Mouse (Mus musculus) myocyte (in vitro differentiated cells): ENCODE measurements at regions not wholly inside any gene's neighbourhood (a gene's known extent, or its start where the extent isn't known, plus 50 kb on each side); places are given as distances from the start of the nearest gene placed in this dataset.

Experiments used
- H3K27me3 ChIP-seq: one replicate; pipeline ENCODE4 v1.6.1; 2011; ENCODE audit not compliant: control insufficient read depth, insufficient read depth, insufficient read length
- H3K36me3 ChIP-seq: one replicate; pipeline ENCODE4 v1.6.1; 2011; ENCODE audit not compliant: control insufficient read depth, insufficient read depth
- H3K4me2 ChIP-seq: one replicate; pipeline ENCODE4 v1.6.1; 2011; ENCODE audit warnings: low read depth, control low read depth
- H3K4me3 ChIP-seq: one replicate; pipeline ENCODE4 v1.5.1; 2011; ENCODE audit warnings: mild to moderate bottlenecking, control low read depth, moderate library complexity
- H3K79me2 ChIP-seq: one replicate; pipeline ENCODE4 v1.6.1; 2011; ENCODE audit not compliant: control insufficient read depth, insufficient read depth
- H3ac ChIP-seq: one replicate; pipeline ENCODE4 v1.6.1; 2011; ENCODE audit not compliant: control insufficient read depth, insufficient read length
- CEBPB ChIP-seq: IDR thresholded peaks from 2 replicates; pipeline ENCODE4 v1.6.1; 2011; ENCODE audit warnings: mild to moderate bottlenecking, moderate library complexity; ENCODE audit not compliant: poor library complexity, insufficient read depth, severe bottlenecking
- E2F4 ChIP-seq: IDR thresholded peaks from one replicate; pipeline ENCODE4 v1.6.1; 2011; ENCODE audit warnings: mild to moderate bottlenecking, control low read depth, moderate library complexity; ENCODE audit not compliant: insufficient read depth
- MAX ChIP-seq: IDR thresholded peaks from one replicate; pipeline ENCODE4 v1.6.1; 2011; ENCODE audit warnings: low read depth, mild to moderate bottlenecking, control low read depth
- MYOD1 ChIP-seq, 3 experiments: IDR thresholded peaks; one replicate each; pipeline ENCODE4 v1.6.1; 2011; ENCODE audit warnings: control low read depth in 2 of 3, low read depth in 2 of 3, mild to moderate bottlenecking in 2 of 3, moderate library complexity in 1 of 3; ENCODE audit not compliant: insufficient read length in 2 of 3, control insufficient read depth in 1 of 3
- MYOG ChIP-seq, 3 experiments: IDR thresholded peaks; one replicate each; pipeline ENCODE4 v1.6.1; 2011; ENCODE audit warnings: control low read depth in 2 of 3, low read depth in 2 of 3, mild to moderate bottlenecking in 2 of 3; ENCODE audit not compliant: insufficient read length in 2 of 3, control insufficient read depth in 1 of 3, insufficient read depth in 1 of 3
- POLR2A ChIP-seq: IDR thresholded peaks from one replicate; pipeline ENCODE4 v1.6.1; 2011; ENCODE audit warnings: low read depth, mild to moderate bottlenecking, control low read depth, moderate library complexity; ENCODE audit not compliant: insufficient read length
- POLR2AphosphoS2 ChIP-seq: IDR thresholded peaks from one replicate; pipeline ENCODE4 v1.6.1; 2011; ENCODE audit warnings: low read depth, control low read depth; ENCODE audit not compliant: insufficient read length
- SRF ChIP-seq: IDR thresholded peaks from one replicate; pipeline ENCODE4 v1.6.1; 2011; ENCODE audit warnings: low read depth; ENCODE audit not compliant: control insufficient read depth, insufficient read length
- TCF12 ChIP-seq: IDR thresholded peaks from one replicate; pipeline ENCODE4 v1.6.1; 2011; ENCODE audit warnings: mild to moderate bottlenecking, control low read depth; ENCODE audit not compliant: poor library complexity, insufficient read depth, severe bottlenecking
- TCF3 ChIP-seq: IDR thresholded peaks from one replicate; pipeline ENCODE4 v1.6.1; 2011; ENCODE audit warnings: low read depth, control low read depth; ENCODE audit not compliant: insufficient read length
- USF1 ChIP-seq: IDR thresholded peaks from one replicate; pipeline ENCODE4 v1.6.1; 2011; ENCODE audit warnings: low read depth, mild to moderate bottlenecking, control low read depth, moderate library complexity

- TF ChIP-seq MYOD1 (IDR thresholded peaks at IDR 0.05; ENCODE audit: control insufficient read depth in 1 of 3, insufficient read length in 2 of 3, low read depth in 2 of 3), result peak in 2 of 3 experiments; percentile 45 to 55
- no peak for TF ChIP-seq SRF
- peak in 2 of 3 experiments; percentile 6 to 21 for TF ChIP-seq MYOG (IDR thresholded peaks at IDR 0.05; ENCODE audit: control insufficient read depth in 1 of 3, insufficient read depth in 1 of 3, insufficient read length in 2 of 3, low read depth in 2 of 3)
- no peak overlapping the region for H3ac ChIP-seq
- no peak overlapping the region for H3K4me2 ChIP-seq
- H3K4me3 ChIP-seq, result no peak overlapping the region
- H3K27me3 ChIP-seq, result no peaks in the 10 kb centered on the region
- H3K36me3 ChIP-seq, result no peaks in the 10 kb centered on the region
- no peaks in the 10 kb centered on the region for H3K79me2 ChIP-seq
These were observed 68.1 kb upstream of the Mef2a start for GRCm38 (mm10) chr7:67440806-67441205.

- H3K36me3 ChIP-seq, result no peaks in the 10 kb centered on the region
- H3ac ChIP-seq, result no peak overlapping the region
- no peaks in the 10 kb centered on the region for H3K79me2 ChIP-seq
- H3K4me3 ChIP-seq, result no peak overlapping the region
- H3K4me2 ChIP-seq, result no peak overlapping the region
- no peaks in the 10 kb centered on the region for H3K27me3 ChIP-seq
- no peak for TF ChIP-seq TCF12
These were observed 64.8 kb upstream of the Mef2a start for GRCm38 (mm10) chr7:67437216-67438006.

- Histone ChIP-seq H3K36me3 (no peaks in the 10 kb centered on the region), H3K4me3 (no peak overlapping the region), H3K27me3 (no peaks in the 10 kb centered on the region), H3K79me2 (no peaks in the 10 kb centered on the region), H3ac (no peak overlapping the region), H3K4me2 (no peak overlapping the region)
- TF ChIP-seq POLR2A (no peak), TCF12 (no peak), SRF (no peak), POLR2AphosphoS2 (no peak), MAX (no peak), USF1 (no peak), TCF3 (no peak), E2F4 (no peak), CEBPB (no peak), MYOG (IDR thresholded peaks at IDR 0.05; ENCODE audit: control insufficient read depth in 1 of 3, insufficient read depth in 1 of 3, insufficient read length in 2 of 3, low read depth in 2 of 3) (no peak)
These were observed 63.1 kb upstream of the Mef2a start for GRCm38 (mm10) chr7:67435643-67436339.

- Histone ChIP-seq H3ac (no peak overlapping the region), H3K4me2 (no peak overlapping the region), H3K27me3 (no peaks in the 10 kb centered on the region), H3K36me3 (no peaks in the 10 kb centered on the region), H3K4me3 (no peak overlapping the region), H3K79me2 (no peaks in the 10 kb centered on the region)
- TF ChIP-seq TCF12, result no peak
These were observed 58.3 kb upstream of the Mef2a start for GRCm38 (mm10) chr7:67430987-67431386.

GRCm38 (mm10) chr7:67430041-67430440 is 57.4 kb upstream of the Mef2a start:
- Histone ChIP-seq H3K27me3 (no peaks in the 10 kb centered on the region), H3K79me2 (no peaks in the 10 kb centered on the region), H3K36me3 (no peaks in the 10 kb centered on the region), H3K4me3 (no peak overlapping the region), H3ac (no peak overlapping the region), H3K4me2 (no peak overlapping the region)
- TF ChIP-seq MYOD1 (IDR thresholded peaks at IDR 0.05; ENCODE audit: control insufficient read depth in 1 of 3, insufficient read length in 2 of 3, low read depth in 2 of 3), result no peak
- no peak for TF ChIP-seq POLR2A
- no peak for TF ChIP-seq USF1
- no peak for TF ChIP-seq MYOG (IDR thresholded peaks at IDR 0.05; ENCODE audit: control insufficient read depth in 1 of 3, insufficient read depth in 1 of 3, insufficient read length in 2 of 3, low read depth in 2 of 3)
- TF ChIP-seq SRF, result no peak
- TF ChIP-seq CEBPB, result no peak
